Mouse (Mus musculus): ENCODE data around the gene Rplp2. TPM values are rescaled to one million over a fixed set of nuclear protein-coding genes. Genes with fewer than 3 reads are reported as not detected.

The Rplp2 gene
- polyA plus RNA-seq, 1 experiment from 2014 or later = 1,135 TPM

DNA sequence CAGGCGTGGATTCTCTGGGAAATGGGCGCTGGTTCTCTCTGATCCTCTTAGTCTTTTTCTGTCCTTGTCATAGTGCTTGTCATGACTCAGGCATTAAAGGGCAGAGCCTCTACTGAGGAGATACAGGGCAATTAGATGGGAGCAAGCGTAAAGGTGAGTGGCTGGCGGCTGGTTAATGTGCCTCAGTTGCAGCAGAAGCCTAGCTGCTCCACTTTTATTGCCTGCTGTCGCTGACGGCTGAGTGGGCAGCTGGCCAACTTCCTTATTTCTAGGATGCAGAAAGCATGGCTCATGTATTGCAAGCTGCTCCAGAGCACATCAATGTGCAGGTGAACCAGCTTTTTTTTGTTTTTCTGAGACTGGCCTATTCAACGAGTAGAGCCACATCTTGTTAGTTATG is 28.2 kb upstream of the Rplp2 start:
- Histone ChIP-seq H3K4me1 (peaks cover 10% of the 10 kb centered on the region), H3K27ac (replicated peaks) (no peak overlapping the region), H3K9me3 (replicated peaks) (no peaks in the 10 kb centered on the region), H3K36me3 (no peaks in the 10 kb centered on the region), H3K4me3 (no peak overlapping the region), H3K27me3 (ENCODE audit: low read depth, poor library complexity, severe bottlenecking) (no peaks in the 10 kb centered on the region)
- DNase-seq (ENCODE audit: low spot score) = no peak
- WGBS = 79% methylated on average over 7 of the region's 7 CpGs

DNA sequence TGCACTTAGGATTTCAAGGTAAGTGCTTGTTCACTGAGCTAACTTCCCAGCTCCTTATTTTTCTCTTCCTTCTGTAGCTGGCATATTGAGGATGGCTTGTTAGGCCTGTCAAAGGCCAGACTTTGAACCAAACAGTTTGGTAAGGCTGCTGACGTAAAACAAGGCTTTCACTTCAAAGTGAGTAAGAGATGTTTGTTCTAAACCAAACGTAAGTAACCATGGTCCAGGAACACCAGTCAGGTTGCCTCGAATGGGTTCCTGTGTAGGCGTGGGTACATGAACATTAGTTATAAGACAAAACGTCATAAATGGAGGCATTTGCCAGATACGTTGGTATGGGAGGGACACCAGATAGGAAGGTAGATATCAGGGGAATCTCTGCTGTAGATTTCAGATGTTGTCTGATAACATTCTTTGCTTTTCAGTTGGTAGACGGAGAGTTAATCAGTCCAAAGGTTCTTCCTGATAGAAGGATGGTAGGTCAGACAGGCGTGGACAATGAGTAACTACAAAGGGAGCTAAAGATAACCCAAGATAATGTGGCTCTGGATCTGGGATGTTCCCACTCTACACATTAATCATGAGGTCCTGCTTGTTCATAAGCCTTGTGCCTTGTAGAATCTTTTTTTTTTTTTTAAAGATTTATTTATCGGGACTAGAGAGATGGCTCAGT is 27.0 kb upstream of the Rplp2 start:
- H3K27me3 ChIP-seq (ENCODE audit: low read depth, poor library complexity, severe bottlenecking) = no peaks in the 10 kb centered on the region
- no peaks in the 10 kb centered on the region for H3K9me3 ChIP-seq (replicated peaks)
- H3K27ac ChIP-seq (replicated peaks) = no peak overlapping the region
- no peak overlapping the region for H3K4me3 ChIP-seq
- no peak for DNase-seq (ENCODE audit: low spot score)
- 91% methylated on average over 9 of the region's 9 CpGs for WGBS
- no peaks in the 10 kb centered on the region for H3K4me1 ChIP-seq
- no peaks in the 10 kb centered on the region for H3K36me3 ChIP-seq

DNA sequence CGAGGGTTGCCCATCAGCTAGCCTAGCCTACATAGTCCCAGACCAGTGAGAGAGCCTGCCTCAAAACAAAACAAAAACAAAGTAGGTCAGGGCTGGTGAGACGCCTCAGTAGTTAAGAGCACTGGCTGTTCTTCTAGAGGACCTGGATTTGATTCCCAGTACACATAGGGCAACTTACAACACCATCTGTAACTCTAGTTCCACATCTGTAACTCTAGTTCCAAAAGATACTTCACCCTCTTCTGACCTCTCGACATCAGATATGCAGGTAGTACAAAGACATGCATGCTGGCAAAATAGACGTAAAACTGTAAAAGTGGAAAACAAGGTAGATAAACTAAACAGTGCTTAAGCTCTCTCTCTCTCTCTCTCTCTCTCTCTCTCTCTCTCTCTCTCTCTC is 23.4 kb upstream of the Rplp2 start:
- WGBS = 74% methylated on average over 4 of the region's 4 CpGs
- no peaks in the 10 kb centered on the region for H3K36me3 ChIP-seq
- H3K4me1 ChIP-seq = peaks cover 6% of the 10 kb centered on the region
- no peaks in the 10 kb centered on the region for H3K9me3 ChIP-seq (replicated peaks)
- no peak overlapping the region for H3K27ac ChIP-seq (replicated peaks)
- H3K4me3 ChIP-seq = no peak overlapping the region
- DNase-seq (ENCODE audit: low spot score) = no peak
- H3K27me3 ChIP-seq (ENCODE audit: low read depth, poor library complexity, severe bottlenecking) = peaks cover 15% of the 10 kb centered on the region; the same call in 1 of the 2 replicates

DNA sequence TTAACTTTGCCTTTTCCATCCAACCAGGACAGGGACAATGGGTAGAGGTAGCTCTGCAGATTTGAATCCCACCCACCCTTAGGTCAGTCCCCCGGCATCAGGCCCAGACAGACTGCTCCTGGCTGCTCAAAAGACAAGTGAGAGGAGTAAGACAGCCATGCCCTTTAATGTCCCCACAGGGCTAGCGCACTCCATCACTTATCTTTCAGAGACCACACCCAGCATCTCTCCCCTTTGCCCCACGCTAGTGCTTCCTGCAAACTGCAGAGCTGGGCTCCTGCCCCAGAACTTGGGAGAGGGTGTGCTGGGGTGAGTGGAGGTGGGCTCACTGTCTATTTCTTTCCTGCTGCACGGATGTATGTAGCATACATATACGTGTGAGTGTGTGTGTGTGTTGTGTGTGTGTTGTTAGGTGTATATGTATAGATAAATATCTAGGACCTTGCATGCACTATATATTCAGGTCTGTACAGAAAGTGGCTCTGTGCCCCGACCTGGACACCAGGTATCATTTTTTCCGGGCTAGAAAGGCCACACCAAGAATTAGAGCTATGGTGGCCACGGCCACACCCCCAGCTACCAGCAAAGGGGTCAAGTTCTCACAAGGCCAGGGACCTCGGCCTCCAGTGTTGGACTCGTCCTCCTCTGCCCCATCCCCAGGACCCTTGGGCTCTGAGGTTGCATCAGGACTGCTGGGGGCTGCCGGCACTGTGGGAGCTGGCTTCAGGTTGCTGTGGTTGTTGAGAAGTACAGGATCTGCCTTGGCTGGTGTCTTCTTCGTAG is 20.0 kb upstream of the Rplp2 start:
- H3K36me3 ChIP-seq = peaks cover 22% of the 10 kb centered on the region

DNA sequence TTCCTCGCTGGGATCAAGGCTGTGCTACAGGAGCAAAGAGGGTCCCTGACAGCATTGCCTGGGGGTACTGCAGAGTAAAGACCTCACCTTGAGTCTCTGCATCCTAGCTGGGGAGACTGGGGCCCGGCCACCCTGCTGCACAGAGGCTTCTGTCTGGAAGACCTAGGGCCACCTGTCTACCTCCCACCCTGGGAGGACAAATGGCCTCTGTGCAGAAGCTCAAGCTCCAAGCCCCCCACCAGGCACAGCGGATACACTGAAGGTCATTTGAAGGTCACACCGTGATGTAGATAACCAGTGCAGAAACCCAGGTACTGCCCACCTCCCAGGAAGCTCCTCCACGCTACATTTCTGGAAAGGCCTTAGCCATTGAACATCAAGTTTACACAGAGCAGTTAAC is 18.5 kb upstream of the Rplp2 start:
- H3K36me3 ChIP-seq = peaks cover 37% of the 10 kb centered on the region
- WGBS = 55% methylated on average over 5 of the region's 5 CpGs
- no peaks in the 10 kb centered on the region for H3K9me3 ChIP-seq (replicated peaks)
- peaks cover 15% of the 10 kb centered on the region; the same call in 1 of the 2 replicates for H3K27me3 ChIP-seq (ENCODE audit: low read depth, poor library complexity, severe bottlenecking)
- H3K27ac ChIP-seq (replicated peaks) = peak overlapping the region; percentile 68; the same call in 1 of the 2 replicates
- DNase-seq (ENCODE audit: low spot score) = no peak
- peak overlapping the region; percentile 55 for H3K4me3 ChIP-seq
- peaks cover 45% of the 10 kb centered on the region for H3K4me1 ChIP-seq

More for the DNA sequence above, 20.0 kb upstream of the Rplp2 start:
- Histone ChIP-seq H3K9me3 (replicated peaks) (no peaks in the 10 kb centered on the region), H3K4me3 (no peak overlapping the region), H3K27ac (replicated peaks) (no peak overlapping the region), H3K27me3 (ENCODE audit: low read depth, poor library complexity, severe bottlenecking) (peaks cover 15% of the 10 kb centered on the region; the same call in 1 of the 2 replicates), H3K4me1 (peaks cover 30% of the 10 kb centered on the region)
- no peak for DNase-seq (ENCODE audit: low spot score)
- WGBS = 85% methylated on average over 12 of the region's 12 CpGs

DNA sequence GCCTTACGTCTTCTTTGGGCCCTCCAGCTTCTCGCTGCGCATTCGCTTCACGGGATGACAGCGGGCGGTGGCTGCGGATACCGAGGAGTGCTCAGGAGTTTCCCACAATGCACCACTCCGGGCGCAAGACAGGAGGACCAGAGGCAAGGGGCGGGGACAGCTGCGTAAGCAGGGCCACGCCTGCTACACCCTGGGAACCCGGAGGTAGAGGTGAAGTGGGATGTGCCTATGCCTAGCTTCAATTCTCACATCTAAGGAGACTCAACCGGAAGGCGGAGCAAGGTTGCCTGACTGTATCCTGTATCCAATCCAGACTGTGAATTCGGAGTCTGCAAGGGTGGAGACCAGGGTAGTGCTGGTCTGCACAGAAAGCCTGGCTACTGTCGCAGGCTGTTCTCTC is 17.9 kb upstream of the Rplp2 start, which contains the start of gene Cend1:
TSS of gene Cend1 (minus strand) at position 182 of the 400 bp plus-strand sequence.
- peak within 1 kb of the TSS; percentile 55 for H3K4me3 ChIP-seq
- H3K4me1 ChIP-seq = peaks cover 51% of the 10 kb centered on the region
- H3K27ac ChIP-seq (replicated peaks) = peak within 1 kb of the TSS; percentile 68
- H3K9me3 ChIP-seq (replicated peaks) = no peaks in the 10 kb centered on the region
- peaks cover 15% of the 10 kb centered on the region; the same call in 1 of the 2 replicates for H3K27me3 ChIP-seq (ENCODE audit: low read depth, poor library complexity, severe bottlenecking)
- H3K36me3 ChIP-seq = peaks cover 39% of the 10 kb centered on the region
- WGBS = 3% methylated on average over 19 of the region's 19 CpGs
- peak; percentile 71 for DNase-seq (ENCODE audit: low spot score)

DNA sequence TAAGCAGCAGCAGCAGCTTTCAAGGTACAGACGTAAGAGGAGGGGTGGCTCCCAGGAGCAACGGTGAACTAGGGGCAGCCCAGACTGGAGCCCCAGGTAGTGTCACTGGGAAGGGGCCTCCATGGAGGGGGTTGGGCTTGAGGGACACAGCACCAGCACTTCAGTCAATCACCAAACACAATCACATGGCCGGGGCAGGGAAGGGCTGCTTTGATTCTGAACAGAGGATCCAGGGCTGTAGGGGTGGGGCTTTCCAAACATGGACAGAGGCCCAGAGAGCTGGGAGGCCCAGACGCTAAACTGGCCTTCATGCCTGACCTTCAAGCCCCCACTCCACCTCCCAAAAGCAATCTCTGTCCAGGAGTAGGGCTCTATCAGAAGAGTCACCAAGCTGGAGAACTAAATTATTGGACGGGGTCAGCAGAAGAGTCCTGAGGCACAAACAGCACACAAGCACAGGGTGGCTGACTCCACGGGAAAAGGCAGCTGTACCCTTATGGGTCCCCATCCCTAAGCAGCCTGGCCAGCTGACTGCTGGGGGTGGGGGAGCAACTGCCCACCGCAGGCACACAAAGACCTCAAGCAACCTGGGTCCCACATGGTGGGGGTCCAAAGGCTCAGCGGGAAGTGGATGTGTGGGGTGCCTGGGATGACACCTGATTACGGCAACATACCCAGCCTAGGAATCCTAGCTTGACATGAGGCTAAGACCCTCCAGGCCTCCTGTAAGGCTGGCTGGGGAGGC is 17.2 kb upstream of the Rplp2 start:
- no peak for DNase-seq (ENCODE audit: low spot score)
- Histone ChIP-seq H3K36me3 (peaks cover 39% of the 10 kb centered on the region), H3K27me3 (ENCODE audit: low read depth, poor library complexity, severe bottlenecking) (peaks cover 15% of the 10 kb centered on the region; the same call in 1 of the 2 replicates), H3K4me3 (peak overlapping the region; percentile 55; the same call in 1 of the 2 replicates), H3K4me1 (peaks cover 58% of the 10 kb centered on the region), H3K9me3 (replicated peaks) (no peaks in the 10 kb centered on the region), H3K27ac (replicated peaks) (peak overlapping the region; percentile 68; the same call in 1 of the 2 replicates)
- WGBS = 67% methylated on average over 9 of the region's 9 CpGs

DNA sequence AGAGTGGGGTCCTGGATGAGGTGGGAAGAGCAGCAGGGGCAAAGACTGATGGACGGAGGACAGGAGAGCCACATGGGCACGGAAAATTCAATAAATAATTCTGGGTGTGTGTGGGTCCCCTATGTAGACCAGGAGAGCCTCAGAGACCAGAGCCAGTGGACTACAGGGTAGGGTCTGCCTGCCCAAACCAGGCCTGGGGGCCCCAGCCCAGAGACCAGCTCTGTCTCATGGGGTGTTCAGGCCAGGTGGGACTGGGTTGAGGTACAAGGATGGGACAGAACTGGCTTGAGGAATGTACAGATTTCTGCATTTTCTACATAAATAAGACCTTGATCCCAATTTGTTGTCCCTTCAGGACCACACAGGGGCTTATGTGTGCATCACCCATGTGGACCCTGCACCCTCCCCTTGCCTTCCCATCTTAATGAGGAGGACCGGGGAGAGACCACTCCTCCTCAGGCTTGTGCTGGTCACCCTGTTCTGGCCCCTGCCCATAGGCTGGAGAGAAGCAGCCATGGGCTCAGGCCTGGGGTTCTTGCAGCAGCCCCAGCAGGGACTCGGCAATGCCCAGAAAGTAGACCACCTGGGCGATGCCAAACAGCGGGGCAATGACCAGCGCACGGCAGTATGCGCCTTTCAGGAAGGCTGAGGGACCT is 16.5 kb upstream of the Rplp2 start:
- H3K4me1 ChIP-seq = peaks cover 65% of the 10 kb centered on the region
- 93% methylated on average over 9 of the region's 9 CpGs for WGBS
- no peaks in the 10 kb centered on the region for H3K9me3 ChIP-seq (replicated peaks)
- no peak overlapping the region for H3K4me3 ChIP-seq
- peaks cover 15% of the 10 kb centered on the region; the same call in 1 of the 2 replicates for H3K27me3 ChIP-seq (ENCODE audit: low read depth, poor library complexity, severe bottlenecking)
- no peak for DNase-seq (ENCODE audit: low spot score)
- no peak overlapping the region for H3K27ac ChIP-seq (replicated peaks)
- H3K36me3 ChIP-seq = peaks cover 39% of the 10 kb centered on the region

DNA sequence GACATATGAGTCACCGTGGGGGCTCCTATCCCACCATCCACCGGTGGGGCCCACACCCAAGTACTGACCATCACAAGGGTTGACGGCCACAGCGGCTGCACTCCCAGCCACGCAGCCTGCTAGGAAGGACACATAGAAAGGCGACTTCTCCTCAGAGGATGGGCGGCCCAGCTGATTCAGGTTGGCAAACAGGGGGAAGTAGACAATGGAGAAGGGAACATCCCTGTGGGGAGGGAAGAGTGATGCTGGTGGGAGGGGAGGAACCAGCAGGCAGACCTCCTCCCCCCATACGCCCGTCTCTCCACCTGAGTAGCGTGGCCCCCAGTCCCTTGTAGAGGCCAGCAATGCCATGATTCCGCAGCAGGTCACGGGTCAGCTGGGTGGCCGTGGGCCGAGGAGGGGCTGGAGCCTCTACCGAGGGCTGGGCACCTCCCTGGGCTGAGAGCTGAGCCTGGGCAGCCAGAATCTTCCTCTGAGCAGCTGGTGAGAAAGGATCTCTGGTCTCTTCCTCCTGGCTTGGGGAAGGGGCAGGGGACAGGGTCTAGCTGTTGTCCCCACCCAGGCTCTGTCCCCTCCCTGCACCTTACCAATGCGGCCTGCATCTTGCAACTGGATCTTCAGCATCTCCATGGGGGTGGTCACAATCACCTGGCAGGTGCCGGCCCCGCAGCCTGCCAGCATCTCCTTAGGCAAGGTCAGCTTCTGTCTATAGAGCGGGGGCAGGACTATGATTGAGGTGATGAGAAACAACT is 15.6 kb upstream of the Rplp2 start:
- Histone ChIP-seq H3K27ac (replicated peaks) (no peak overlapping the region), H3K27me3 (ENCODE audit: low read depth, poor library complexity, severe bottlenecking) (peaks cover 12% of the 10 kb centered on the region; the same call in 1 of the 2 replicates), H3K4me1 (peaks cover 74% of the 10 kb centered on the region), H3K9me3 (replicated peaks) (no peaks in the 10 kb centered on the region), H3K4me3 (no peak overlapping the region), H3K36me3 (peaks cover 39% of the 10 kb centered on the region)
- WGBS = 94% methylated on average over 19 of the region's 19 CpGs
- no peak for DNase-seq (ENCODE audit: low spot score)

DNA sequence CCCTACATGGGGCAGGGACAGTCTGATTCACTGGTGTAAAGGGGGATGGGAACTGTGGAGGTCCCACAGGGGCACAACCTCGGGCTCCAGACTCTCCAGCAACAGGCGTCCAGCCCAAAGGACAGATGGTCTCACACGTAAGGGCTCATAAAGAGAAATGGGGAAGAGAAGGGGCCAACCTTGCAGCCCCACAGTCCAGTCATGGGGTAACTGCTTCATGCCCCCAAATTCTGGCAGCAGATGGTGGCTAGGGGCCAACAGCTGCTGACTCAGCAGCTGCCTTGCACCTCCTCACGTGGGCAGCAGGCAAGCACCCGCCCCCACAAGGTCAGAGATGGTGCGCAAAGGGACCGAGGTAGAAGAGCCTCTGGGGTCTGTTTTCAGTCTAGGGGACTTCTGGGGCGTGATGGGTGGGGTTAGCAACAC is 15.0 kb upstream of the Rplp2 start:
- no peak for DNase-seq (ENCODE audit: low spot score)

DNA sequence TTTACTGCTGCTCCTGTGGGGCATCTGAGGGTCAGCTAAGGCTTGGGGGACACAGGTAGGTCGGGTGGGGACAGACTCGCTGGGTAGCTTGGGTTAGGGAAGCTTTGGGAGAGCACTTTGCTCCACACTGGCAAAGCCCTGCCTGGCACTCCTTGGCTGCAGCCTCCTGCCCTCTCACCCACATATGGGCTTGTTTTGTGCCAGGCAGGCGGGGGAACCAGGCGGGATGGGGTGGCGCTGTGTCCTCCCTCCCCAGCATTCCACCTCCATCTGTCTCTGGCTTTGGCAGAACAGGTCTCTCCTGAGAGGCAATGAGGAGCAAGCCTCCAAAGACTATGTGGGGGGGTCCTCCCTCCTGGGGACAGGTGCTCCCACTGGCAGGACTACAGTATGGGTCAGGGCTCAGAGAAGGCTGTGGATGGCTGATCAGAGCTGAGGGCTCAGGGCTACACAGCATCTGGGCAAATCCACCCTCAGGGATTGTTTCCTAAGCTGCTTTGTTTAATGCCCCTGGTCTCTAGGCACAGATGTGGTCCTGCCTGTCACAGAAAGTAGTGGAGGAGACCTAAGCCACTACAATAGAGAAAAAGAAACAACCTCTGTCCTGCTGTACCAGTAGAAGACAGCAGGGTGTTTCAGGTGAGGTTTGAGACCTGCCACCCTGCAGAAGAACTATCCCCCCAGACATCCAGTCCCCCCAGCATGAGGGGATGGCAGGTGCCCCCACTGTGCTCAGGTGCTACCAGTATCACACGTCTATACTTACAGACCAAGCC is 14.2 kb upstream of the Rplp2 start:
- peaks cover 88% of the 10 kb centered on the region for H3K4me1 ChIP-seq
- H3K36me3 ChIP-seq = peaks cover 44% of the 10 kb centered on the region
- H3K27me3 ChIP-seq (ENCODE audit: low read depth, poor library complexity, severe bottlenecking) = peaks cover 9% of the 10 kb centered on the region; the same call in 1 of the 2 replicates
- H3K4me3 ChIP-seq = peak overlapping the region; percentile 72; the same call in 1 of the 2 replicates
- 0 out of 2 replicates have a peak overlapping the region, but pooled peaks have one; percentile 10 for H3K27ac ChIP-seq (replicated peaks)
- no peaks in the 10 kb centered on the region for H3K9me3 ChIP-seq (replicated peaks)
- DNase-seq (ENCODE audit: low spot score) = no peak
- 89% methylated on average over 6 of the region's 6 CpGs for WGBS

More for the DNA sequence above, 15.0 kb upstream of the Rplp2 start:
- Histone ChIP-seq H3K4me1 (peaks cover 80% of the 10 kb centered on the region), H3K27me3 (ENCODE audit: low read depth, poor library complexity, severe bottlenecking) (peaks cover 9% of the 10 kb centered on the region; the same call in 1 of the 2 replicates), H3K4me3 (no peak overlapping the region), H3K27ac (replicated peaks) (no peak overlapping the region), H3K9me3 (replicated peaks) (no peaks in the 10 kb centered on the region), H3K36me3 (peaks cover 39% of the 10 kb centered on the region)
- 90% methylated on average over 8 of the region's 8 CpGs for WGBS
